In genomic region chr8:71385212-71385835, GRCm38 (mm10) we compare ENCODE assay signal across 1 mouse cellular context.
TF ChIP-seq lines count a peak whose summit lies in the region.

No protein-coding gene starts in this region.

TF ChIP-seq in ES-E14, 5 proteins besides CTCF, POLR2A, EP300 and RAD21:
- TF ChIP-seq CHD2 (IDR thresholded peaks at IDR 0.05; ENCODE audit: low read depth, low read length) (no peak), ZNF384 (IDR thresholded peaks at IDR 0.05; ENCODE audit: low read depth, low read length) (no peak), MAFK (IDR thresholded peaks at IDR 0.05; ENCODE audit: insufficient read depth, low read depth, low read length) (no peak), HCFC1 (IDR thresholded peaks at IDR 0.05; ENCODE audit: borderline replicate concordance, insufficient read depth, low read length) (no peak), ZC3H11A (IDR thresholded peaks at IDR 0.05; ENCODE audit: borderline replicate concordance, low read depth, low read length) (no peak)
